Mouse (Mus musculus) liver, embryonic 14.5 days (tissue): ENCODE measurements at regions not wholly inside any gene's neighbourhood (a gene's known extent, or its start where the extent isn't known, plus 50 kb on each side); places are given as distances from the start of the nearest gene placed in this dataset.

Experiments used
- CTCF ChIP-seq: IDR thresholded peaks from 2 replicates; pipeline ENCODE4 v1.5.1; 2016; ENCODE audit warnings: antibody characterized with exemption, low read depth, control low read depth
- EP300 ChIP-seq: IDR thresholded peaks from 2 replicates; pipeline ENCODE4 v1.6.1; 2016; ENCODE audit warnings: antibody characterized with exemption, low read depth

DNA sequence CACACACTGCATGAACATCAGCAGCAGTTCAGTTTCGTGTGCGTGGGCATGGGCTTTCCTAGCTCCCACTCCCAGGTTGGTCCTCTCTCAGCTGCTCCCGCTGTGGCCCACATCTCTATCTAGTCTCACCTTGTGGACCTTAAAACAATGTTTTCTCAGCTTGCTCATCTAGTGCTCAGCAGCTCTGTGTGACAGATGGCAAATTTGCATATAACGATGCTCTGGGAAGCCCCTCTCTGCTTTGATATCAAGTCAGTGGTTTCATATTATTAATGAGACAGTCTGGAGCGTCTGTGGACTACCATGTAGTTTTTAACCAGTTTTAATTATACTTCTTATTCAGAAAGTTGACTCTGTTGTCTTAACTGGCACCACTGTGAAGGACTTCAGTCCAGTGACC is 179.0 kb upstream of the Wdfy3 start:
- TF ChIP-seq CTCF (no peak), EP300 (no peak)
